Mouse (Mus musculus) lung, postnatal 14 days (tissue): ENCODE measurements around the gene Mettl6.
A peak's percentile ranks its signal among the peaks of the same experiment; 100 is the strongest.

Experiments
- DNase-seq: peaks from one replicate; pipeline ENCODE4 v3.0.0; 2021

Gene Mettl6

DNA sequence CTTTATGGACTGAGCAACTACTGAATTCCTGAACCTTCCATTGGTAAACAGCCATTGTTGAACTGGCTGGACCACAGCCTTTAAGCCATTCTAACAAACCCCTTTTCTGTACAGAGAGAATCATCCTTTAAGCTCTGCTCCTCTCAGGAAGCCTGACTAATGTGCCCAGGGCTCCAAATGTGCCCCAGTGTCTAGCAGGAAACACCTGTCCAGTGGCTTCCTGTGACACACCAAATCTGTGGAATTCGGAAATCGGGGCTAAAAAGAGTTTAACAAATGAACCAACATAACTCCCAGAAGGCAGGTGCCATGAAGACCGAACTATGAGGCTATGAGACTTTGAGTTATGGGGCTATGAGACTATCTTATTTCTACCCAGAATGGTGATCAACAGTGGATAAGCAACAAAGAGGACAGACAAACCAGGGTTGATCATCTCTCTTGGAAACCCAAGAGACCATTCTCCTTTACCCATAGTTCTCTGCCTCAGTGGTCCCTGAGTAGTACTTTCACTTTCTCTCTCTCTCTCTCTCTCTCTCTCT, 63.0 kb downstream of the Mettl6 start:
- DNase-seq, result no peak

DNA sequence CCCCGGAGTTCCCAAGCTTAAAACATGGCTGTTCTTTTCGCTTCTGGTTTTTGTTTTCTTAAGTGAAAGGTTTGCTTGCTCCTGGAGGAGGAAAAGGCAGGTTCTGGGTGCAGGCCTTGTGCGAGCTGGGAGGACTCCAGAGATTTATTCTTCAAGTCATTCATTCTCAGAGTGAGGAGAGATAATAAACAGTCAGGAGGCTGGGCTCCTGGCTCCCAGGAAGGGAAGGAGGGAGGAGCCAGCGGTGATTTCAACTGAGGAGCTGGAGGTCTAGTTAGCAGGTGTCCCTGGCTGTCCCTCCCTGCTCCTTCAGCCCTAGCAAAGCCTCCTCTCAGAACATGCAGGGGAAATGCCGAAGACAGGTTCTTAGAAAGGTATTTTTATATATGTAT, 65.8 kb downstream of the Mettl6 start:
- DNase-seq, result no peak

DNA sequence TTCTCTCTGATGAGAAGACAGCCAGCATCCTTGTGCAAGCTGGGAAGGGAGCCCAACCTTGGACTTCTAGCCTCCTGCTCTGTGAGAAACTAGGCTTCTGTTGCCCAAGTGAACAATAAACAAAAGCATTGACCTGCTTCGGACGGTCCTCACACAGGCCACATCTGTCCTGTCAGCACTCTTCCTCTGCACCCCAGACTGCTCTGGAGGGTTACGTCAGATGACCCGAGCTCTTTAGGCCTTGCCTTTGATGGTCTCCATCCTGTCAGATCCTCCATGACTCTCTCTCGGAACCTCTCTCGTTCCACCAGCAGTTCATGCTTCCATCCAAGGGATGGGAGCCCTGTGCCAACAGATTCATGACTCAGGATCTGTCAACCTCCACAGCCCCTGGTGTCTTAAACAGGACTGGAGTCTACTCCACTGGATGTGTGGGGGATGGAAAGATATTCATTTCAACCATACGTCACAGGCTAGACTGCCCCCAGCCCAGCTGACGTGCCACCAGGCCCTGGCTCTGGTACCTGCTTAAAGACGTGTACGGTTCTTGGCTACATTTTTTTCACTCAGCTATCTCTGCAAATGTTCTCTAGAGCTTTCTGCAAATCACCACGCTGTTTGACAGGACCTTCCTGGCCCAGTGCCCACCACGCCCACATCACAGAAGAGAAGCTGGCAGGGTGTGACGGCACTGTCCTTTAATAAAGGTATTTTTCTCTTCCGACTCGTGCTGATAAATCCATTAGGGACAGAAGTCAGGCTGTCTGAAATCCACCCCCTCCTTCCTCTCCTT, 66.4 kb downstream of the Mettl6 start:
- peak; percentile 71 for DNase-seq
